Mouse (Mus musculus): Measurements from ENCODE around the gene Scd1. TPM values are rescaled to one million over a fixed set of nuclear protein-coding genes. Genes with fewer than 3 reads are reported as not detected.

The Scd1 gene
- total RNA-seq (2021): 100 to 1,000 TPM in 1 of 2 experiments, 10 to 100 TPM in 1; 30.8 to 212 TPM
- long read RNA-seq, experiment 1, full-length matches to known transcripts: 2 of 4 reads
- long read RNA-seq, experiment 1, partial matches to known transcripts: 0 of 4 reads
- long read RNA-seq, experiment 1, other reads (novel, unspliced or antisense): 2 of 4 reads
- long read RNA-seq, experiment 2, full-length matches to known transcripts: 10 of 18 reads
- long read RNA-seq, experiment 2, partial matches to known transcripts: 1 of 18 reads
- long read RNA-seq, experiment 2, other reads (novel, unspliced or antisense): 7 of 18 reads

DNA sequence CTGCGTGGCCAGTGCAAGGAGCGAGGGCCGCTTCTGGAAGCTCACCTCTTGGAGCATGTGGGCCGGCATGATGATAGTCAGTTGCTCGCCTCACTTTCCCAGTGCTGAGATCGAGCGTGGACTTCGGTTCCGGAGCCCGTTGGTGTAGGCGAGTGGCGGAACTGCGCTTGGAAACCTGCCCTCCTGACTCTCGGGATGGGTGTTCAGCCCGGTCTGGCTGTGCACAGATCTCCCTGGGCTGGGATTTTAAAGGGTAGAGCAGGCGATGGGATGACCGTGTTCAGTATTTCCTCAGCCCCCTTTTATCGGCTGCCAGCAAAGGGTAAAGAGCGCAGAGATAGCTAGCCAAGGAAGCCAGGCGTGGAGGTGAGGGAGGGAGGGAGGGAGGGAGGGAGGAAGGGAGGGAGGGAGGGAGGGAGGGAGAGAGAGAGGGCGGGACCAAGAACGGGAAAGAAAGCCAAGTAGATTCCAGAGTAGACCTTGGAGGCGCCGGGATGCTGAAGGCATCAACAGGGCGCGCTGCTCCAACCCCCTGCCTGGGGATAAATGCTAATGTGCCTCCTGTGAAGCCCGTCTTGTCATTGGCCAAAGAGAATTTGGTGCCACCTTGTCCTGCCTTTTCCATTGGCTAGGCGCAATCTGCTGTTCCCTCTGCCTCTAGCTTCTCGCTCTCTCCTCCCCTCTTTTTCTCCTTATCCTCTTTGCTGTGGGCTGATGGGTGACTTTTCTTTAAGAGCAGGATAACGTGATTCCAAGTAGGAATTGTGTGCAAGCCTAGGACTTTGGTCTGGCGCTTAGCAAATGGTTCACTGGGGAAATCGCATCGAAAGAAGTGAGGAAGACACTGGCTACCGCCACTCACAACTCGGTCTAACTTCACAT, at the start of gene Scd1:
Scd1 (minus strand) TSS at position 539 of the 882 bp plus-strand sequence.
- DNase-seq: peak; percentile 76 to 79

DNA sequence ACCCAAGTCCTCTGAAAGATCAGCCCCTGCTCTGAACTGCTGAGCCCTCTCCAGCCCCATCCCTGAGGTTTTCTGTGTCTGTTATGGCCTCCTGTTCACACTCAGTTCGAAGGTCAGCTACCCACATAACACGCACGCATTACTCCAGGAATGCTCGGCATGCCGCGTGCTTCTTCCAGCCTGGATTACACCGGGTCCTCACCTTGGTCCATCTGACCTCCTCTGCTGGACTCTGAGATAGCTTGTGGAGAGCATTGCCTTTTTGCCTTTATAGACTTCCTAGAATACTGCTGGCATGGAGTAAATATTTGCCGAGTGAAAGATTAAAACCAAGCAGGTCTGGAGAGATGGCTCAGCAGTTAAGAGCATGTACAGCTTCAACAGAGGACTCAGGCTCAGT, 47.7 kb upstream of the Scd1 start:
- DNase-seq: no peak

DNA sequence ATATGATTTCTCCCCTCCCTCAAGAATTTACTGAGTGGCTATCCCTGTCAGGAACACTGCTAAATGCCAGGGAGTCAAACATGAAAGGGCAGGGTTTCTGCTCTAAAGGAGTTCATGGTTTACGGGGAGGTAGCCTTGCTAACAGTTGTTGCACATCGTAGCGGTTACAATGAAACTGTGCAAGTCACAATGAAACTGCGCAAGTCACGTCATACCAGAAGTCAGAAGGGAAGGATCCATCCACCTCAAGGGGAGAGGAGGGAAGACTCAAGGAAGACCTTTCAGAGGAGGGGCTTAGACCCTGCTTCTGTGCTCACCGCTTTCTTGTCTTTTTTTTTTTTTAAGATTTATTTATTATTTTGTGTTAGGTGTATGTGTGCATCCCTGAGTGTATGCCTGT, 47.2 kb upstream of the Scd1 start:
- DNase-seq: no peak

DNA sequence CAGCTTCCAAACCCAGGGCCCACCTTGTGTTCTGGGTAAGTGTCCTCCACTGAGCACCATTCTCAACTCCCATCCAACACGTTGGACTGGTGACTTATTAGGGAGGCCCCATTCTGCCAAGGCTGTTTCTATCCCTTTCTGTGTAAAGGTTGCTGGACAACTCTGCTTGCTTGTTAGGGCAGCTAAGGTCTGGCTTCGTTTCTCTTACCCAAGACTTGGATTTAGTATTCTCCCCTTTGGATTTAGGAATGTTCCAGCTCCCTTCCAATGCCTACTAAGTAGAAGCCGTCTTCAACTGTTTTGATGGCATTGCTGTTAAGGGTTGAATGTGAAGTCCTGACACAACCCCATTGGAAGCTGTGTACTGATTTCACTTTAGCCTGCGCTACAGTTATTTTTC, 40.2 kb upstream of the Scd1 start:
- DNase-seq: no peak

DNA sequence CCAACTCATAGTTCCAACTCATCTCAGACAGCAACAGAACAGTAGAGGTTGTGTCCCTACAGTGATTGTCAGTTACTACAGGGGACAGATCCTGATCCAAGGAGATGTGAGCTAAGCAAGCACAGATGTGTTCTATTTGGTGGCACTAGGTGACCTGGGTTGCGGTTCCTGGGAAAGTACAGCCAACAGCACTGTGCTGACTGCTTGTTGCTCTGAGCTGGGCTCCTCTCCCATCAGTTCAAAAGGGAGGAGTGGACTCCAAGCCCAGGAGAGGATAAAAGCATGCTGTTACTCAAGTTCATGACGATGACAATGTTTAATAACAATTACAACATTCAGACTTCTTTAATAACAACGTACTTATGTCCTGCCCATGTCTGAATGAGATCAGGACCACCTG, 38.1 kb upstream of the Scd1 start:
- peak in 1 of 2 experiments; percentile 39 for DNase-seq

DNA sequence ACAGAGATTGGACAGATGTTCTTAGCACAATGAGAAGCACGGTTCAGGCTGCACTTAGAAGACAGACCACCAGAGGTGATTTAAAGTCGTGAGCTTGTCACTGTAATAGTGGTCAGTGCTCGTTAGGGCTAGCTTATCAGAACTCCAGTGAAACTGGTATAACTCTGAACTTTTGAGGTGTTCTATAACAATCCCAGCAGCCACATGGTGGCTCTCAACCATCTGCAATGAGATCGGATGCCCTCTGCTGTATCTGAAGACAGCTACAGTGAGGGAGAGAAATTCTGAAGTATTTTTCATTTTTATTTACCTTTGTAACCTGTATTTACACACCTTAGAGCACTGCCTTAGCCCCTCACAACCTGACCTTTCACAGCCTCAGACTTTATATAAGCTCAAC, 31.6 kb upstream of the Scd1 start:
- no peak for DNase-seq

DNA sequence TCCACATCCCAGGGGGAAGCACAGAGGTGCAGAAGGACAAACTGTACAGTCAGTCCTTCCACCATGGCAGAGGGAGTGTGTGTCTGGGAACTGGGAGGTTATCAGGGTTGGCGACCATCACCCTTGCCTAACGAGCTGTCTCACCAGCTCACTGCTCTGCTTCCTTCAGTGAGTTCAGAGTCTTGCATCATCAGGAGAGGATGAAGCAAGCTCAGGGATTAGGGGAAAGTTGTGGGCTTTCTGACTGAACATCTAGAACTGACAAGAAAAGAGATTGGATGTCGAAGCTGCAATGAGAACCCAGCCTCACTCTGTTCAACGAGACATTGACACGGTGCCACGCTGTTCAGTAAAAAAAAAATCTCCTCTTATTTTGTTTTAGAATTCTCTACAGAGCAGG, 30.3 kb upstream of the Scd1 start:
- no peak for DNase-seq

DNA sequence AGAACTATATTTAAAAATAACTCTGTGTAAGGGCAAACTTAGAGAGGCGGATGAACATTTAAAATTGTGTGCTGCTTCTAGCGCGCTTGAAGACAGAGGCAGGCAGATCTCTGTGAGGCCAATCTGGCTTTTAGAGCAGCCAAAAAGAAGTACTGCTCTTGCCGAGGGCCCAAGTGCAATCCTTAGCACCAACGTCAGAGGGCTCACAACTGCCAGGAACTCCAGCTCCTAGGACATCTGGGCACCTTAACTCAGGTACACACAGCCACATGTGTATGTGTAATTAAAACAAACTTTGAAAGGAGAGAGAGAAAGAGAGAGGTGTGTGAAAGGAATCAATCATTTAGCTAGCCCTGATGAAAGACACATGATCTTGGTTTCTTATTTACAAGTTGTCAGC, 24.4 kb upstream of the Scd1 start:
- no peak for DNase-seq

DNA sequence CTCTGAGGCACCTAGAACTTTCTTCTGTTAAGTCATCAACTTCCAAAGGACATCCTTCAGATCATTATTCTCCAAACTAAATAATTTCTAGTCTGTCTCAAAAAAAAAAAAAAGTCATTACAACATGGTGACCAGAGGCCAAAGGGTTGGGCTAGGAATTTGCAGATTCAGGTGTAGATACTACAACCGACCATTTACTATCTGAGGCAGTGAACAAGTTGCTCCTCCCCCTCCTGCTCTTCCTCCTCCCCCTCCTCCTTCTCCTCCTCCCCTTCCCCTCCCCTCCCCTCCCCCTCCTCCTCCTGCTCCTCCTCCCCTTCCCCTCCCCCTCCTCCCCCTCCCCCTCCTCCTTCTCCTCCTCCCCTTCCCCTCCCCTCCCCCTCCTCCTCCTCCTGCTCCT, 20.0 kb upstream of the Scd1 start:
- no peak for DNase-seq

DNA sequence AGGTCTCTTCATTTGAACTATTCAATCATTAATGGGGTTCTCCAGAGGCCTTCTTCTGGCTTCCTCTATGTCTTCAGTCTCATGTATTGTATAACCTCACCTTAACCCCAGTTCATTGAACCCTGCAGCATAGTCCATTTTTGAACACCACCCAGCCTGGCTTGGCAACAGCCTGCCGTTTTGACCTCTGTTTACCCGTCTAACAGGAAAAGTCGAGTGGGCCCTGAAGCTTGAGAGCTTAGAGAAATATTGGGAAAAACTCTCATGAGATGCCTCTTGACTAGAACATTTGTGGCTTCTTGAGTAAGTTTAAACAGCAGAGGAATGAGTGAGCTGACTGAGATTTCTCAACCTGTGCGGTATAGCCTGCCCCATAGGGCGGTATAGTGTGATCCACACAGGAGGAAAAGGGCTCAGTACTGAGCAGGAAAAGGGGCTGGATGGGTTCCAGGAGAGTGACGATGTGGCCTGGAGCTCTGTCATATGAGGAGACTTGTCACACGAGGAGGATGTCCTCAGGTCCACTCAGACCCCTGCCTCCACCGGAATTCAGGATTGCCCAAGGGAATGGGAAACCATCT, 14.5 kb upstream of the Scd1 start:
- DNase-seq: peak; percentile 26 to 36

DNA sequence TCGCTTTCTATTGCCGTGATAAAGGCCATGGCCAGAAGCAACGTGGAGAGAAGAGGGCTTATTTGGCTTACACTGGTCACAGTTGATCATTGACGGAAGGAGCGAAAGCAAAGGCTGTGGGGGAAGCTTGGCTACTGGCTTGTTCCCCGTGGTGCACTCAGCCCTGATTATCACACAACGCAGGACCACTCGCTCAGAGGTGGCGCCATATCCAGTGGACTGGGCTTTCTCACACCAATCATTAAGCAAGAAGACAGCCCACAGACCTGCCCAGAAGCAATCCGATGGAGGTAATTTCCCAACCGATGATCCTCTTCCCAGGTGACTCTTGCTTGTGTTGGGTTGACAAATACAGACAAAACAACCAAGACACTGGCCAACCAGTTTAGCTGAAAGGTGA, 11.9 kb upstream of the Scd1 start:
- DNase-seq: no peak

DNA sequence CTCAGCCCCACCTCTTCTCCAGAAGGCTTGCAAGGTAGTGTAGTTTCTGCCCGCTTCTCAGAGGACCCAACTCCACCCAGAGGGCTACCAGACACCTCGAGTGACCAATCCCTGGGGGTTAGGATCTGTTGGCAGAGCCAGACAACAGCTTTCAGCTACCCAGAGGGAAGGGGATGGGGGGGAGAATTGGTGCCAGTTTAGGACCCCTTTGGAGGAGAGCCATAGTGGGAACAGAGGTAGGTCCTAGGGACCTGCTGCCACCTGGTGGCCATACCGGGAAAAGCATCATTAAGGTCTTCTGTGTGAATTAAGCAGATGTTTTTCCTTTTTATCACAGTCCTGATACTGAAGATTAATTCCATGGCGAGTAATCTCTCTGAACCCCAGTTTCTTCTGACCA, 11.3 kb upstream of the Scd1 start:
- peak; percentile 54 to 87 for DNase-seq

DNA sequence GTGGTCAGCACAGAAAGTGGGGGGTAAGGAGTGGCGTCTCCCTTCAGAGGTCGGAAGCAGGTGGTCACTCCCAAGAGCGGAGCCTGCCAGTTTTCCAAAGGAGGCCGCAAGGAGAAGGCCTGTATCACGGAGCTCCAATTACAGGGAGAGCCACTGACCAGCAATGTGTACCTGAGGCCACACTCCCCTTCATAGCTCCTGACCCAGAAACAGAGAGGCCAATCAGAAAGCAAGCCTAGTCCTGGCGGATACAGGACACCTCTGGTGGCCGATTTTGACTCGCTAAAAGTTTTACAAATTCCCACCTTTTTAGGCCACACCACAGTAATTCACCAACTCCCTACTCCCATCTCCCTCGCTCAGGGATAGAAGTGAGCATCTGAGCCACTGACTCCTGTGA, 10.9 kb upstream of the Scd1 start:
- DNase-seq: no peak

DNA sequence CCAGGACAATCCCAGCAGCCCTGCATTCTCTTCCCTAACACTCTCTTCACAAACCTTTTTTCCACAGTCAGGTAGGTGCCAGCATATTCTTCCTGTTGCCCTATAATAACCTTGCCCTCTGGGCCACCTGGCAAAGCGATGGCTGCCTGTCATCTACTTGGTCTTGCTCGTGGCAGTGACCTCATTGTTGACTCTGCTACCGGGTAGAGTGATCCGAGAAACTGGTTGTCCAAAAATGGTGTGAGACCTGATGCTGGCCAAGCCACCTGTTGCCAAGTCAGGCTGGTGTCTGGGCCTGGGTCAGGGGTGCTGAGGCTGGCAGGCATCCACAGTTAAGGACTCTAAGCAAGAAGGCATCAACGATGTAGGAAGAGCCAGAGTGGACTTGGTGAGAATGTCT, 10.4 kb upstream of the Scd1 start:
- DNase-seq: no peak

DNA sequence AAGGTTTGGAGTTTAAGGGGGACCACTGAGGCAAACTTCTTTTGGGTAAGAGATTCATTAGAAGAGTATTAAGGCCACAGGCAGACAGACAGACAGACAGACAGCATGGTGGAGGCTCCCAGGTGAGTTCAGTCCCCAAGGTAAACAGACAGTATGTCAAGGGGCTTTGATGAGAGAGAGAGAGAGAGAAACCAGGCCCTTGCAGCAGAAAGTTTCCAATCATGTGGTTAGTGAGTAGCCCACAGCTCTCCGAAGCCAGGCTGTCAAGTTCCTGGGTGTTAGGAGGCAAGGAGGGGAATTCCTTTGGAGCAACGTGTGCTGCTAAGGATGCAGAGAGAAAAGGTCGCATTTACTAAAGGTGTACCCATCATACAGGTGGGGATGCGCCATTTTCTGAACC, 9.8 kb upstream of the Scd1 start:
- no peak for DNase-seq

DNA sequence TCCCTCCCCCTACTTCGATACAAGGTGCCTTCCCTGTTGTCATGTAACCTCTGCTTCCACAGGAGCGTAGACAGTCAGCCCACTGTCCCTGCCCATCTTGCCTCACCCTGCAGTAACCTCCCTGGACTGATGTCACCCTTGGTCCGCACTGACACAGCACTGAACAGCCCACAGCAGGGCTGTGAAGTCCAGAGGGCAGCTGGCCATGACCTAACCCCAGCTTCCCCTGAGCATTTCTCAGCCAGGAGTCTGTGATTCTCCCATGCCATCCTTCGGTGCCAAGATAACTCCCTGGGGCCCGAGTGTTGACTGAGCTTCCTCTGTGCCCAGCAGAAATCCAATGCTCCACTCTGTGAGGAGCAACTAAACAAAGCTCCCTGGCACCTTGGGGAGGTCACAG, 8.6 kb upstream of the Scd1 start:
- DNase-seq: peak in 1 of 2 experiments; percentile 11

DNA sequence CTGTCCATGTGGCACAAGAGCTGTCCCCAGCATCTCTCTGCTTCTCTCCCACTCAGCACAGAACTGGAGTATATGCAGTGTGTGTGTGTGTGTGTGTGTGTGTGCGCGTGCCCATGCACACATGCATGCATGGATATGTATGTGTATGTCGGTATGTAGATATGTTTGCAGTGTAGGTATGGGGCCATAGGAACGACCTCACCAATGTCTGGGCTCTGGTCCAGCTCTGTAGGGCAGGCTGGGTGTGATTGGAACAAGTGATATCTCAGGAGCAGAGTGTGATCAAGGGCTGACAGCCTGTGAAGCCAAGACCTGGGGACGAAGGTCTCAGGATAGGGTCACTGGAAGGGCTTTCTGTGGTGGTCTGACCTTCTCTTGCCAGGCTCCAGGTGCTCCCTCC, 7.8 kb upstream of the Scd1 start:
- no peak for DNase-seq

DNA sequence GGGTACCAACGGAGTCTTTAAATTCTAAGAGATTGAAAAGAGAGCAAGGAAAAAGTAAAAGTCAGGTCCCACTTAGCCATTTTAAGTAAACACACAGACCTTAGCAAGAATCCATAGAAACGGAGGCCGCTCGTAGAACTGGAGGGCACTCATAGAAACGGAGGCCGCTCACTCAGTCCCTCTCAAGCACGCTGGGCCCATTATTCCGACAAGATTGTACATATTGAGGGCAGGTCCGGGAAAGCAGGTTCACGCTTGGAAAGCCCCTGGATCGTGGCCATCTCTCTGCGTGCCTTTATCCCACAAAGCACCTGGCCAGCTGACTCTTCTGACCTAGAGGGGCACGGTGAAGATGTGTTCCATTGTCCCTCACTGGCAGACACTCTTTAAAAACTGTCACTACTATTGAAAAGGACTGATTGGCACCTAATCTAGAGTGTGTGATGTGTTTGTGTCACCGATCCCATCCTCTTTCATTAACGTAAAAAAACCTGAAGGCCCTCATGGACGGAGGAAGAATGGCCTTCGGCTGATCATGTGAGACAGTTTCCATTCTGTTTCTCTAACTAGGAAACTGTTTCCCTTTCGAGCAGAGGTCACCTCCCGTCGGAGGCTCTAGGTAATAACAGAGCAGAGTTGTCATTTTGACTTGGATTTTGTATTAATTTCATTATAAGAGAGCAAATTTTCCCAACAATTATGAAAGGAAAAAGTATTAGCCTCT, 2.8 kb upstream of the Scd1 start:
- DNase-seq: no peak

DNA sequence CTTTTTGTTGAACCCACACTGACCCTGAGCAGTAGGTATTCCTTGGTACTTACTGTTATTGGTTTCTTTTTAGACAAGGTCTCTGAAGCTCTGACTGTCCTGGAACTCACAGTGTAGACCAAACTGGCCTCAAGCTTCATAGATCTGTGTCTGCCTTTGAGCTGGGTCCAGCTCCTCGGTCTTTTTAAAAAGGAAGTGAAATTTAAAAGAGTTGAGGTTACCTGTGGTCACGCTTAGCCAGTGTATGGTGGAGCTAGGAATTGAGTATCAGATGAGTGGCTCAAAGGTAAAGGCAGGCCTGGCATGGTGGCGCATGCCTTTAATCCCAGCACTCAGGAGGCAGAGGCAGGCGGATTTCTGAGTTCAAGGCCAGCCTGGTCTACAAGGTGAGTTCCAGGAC, 916 bp upstream of the Scd1 start:
- DNase-seq: no peak

DNA sequence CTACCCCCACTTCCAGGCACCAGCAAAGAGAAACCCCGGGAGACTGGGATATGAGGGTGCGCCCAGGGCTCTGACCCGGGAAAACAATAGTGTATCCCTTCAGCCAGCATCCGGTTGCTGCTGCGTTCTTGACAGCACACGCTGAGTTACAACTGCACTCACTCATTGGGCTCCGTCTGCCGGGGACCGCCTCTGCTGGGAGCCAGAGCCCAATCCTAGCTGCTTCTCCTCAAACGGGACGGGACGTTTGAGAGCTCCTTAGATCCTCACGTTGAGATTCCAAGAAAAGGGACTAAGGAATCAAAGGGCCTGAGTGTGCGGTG, 505 bp upstream of the Scd1 start:
- DNase-seq: peak; percentile 79 to 87

DNA sequence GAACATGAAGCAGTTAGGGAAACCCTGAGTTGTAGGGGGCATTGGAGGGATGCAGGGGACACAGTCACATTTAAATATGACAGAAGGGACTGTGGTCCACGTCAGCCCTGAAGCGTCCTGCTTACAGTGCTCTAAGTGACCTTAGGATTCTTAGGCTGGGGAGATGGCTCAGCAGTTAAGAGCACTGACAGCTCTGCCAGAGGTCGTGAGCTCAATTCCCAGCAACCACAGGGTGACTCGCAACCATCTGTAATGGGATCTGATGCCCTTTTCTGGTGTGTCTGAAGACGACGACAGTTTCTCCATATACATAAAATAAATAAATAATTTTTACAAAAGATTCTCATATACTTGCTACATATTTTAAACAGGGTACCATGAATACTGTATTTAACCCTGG, 4.1 kb downstream of the Scd1 start:
- DNase-seq: no peak

DNA sequence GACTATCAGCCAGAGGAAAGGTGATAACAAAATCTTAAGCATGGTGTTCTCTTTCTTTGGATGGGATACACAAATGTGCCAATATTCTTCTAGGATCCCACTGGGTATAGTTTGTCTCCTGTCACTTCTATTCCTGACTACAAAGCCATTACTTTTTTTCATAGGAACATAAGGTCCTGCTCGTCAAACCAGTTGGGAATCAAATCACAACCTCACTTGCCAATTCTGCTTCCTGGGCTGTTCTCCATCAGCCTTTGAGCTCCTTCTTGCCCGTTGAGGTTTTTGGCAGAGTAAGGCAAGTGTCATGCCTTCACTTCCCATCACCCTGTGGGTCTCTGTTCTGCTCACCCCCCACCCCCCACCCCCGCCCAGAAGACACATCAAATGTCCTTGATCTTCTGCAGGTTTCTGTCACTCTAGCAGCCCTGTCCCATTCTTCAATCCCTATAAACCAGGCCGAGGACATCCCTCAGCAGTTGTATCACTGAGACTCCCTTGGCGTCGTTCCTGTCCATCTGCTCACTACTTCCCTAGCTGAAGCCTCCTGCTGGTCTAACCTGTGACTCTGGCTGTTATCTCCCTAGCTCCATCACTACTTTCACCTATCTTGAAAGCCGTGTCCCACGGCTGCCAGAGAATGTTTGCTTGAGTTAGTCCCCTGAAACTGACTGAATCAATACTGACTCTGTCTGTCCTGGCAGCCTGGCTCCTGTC, 7.0 kb downstream of the Scd1 start:
- no peak for DNase-seq

All from heart, adult 18-20 months (tissue).